Mouse (Mus musculus): Measurements from ENCODE around the gene Irx2.

The Irx2 gene

GRCm38 (mm10) chr13:72628462-72628916, at the start of gene Irx2:
Gene Irx2, plus strand, starts transcription at chr13:72628820.
- peak in 1 of 2 experiments; percentile 67 for DNase-seq (ENCODE audit: low spot score in 2 of 2)

- no peak for DNase-seq (ENCODE audit: low spot score in 2 of 2)
Observed at GRCm38 (mm10) chr13:72581276-72581675, 47.3 kb upstream of the Irx2 start.

- no peak for DNase-seq (ENCODE audit: low spot score in 2 of 2)
Observed at GRCm38 (mm10) chr13:72592526-72592925, 36.1 kb upstream of the Irx2 start.

GRCm38 (mm10) chr13:72593310-72593709, 35.3 kb upstream of the Irx2 start:
- no peak for DNase-seq (ENCODE audit: low spot score in 2 of 2)

GRCm38 (mm10) chr13:72593710-72594111, 34.9 kb upstream of the Irx2 start:
- DNase-seq (ENCODE audit: low spot score in 2 of 2) = no peak

- no peak for DNase-seq (ENCODE audit: low spot score in 2 of 2)
Observed at GRCm38 (mm10) chr13:72599254-72599653, 29.4 kb upstream of the Irx2 start.

- DNase-seq (ENCODE audit: low spot score in 2 of 2) = no peak
Observed at GRCm38 (mm10) chr13:72608706-72609105, 19.9 kb upstream of the Irx2 start.

- DNase-seq (ENCODE audit: low spot score in 2 of 2) = no peak
Observed at GRCm38 (mm10) chr13:72610277-72610676, 18.3 kb upstream of the Irx2 start.

GRCm38 (mm10) chr13:72623926-72624846, 4.4 kb upstream of the Irx2 start:
- DNase-seq (ENCODE audit: low spot score in 2 of 2) = no peak

- DNase-seq (ENCODE audit: low spot score in 2 of 2) = no peak
Observed at GRCm38 (mm10) chr13:72624847-72625170, 3.8 kb upstream of the Irx2 start.

GRCm38 (mm10) chr13:72625236-72625950, 3.2 kb upstream of the Irx2 start:
- DNase-seq (ENCODE audit: low spot score in 2 of 2) = no peak

- no peak for DNase-seq (ENCODE audit: low spot score in 2 of 2)
Observed at GRCm38 (mm10) chr13:72627391-72628321, 964 bp upstream of the Irx2 start.

GRCm38 (mm10) chr13:72628935-72629631, 463 bp downstream of the Irx2 start:
- DNase-seq (ENCODE audit: low spot score in 2 of 2) = no peak

GRCm38 (mm10) chr13:72629806-72630205, 1.2 kb downstream of the Irx2 start:
- DNase-seq (ENCODE audit: low spot score in 2 of 2) = no peak

GRCm38 (mm10) chr13:72630501-72631372, 2.1 kb downstream of the Irx2 start:
- no peak for DNase-seq (ENCODE audit: low spot score in 2 of 2)

- DNase-seq (ENCODE audit: low spot score in 2 of 2) = no peak
Observed at GRCm38 (mm10) chr13:72631373-72632021, 2.9 kb downstream of the Irx2 start.

- DNase-seq (ENCODE audit: low spot score in 2 of 2) = no peak
Observed at GRCm38 (mm10) chr13:72632361-72632760, 3.7 kb downstream of the Irx2 start.

- no peak for DNase-seq (ENCODE audit: low spot score in 2 of 2)
Observed at GRCm38 (mm10) chr13:72633097-72633496, 4.5 kb downstream of the Irx2 start.

- DNase-seq (ENCODE audit: low spot score in 2 of 2) = no peak
Observed at GRCm38 (mm10) chr13:72634752-72635315, 6.2 kb downstream of the Irx2 start.

Data from urinary bladder, postnatal 4 days (tissue).